Mouse (Mus musculus) B cell, adult 67 days (primary cell): ENCODE measurements around the gene Gja4. TPM values are rescaled to one million over a fixed set of nuclear protein-coding genes. Genes with fewer than 3 reads are reported as not detected.

Source experiments
- total RNA-seq, 2 experiments: library from RNA; stranded (reverse); gene quantifications; 4 replicates each; pipeline ENCODE4 v1.2.4; 2023

Gene Gja4
- not detected for total RNA-seq

GRCm38 (mm10) chr4:127313861-127314260, at the start of gene Gja4:
Gene Gja4, minus strand, starts transcription at chr4:127314039.

DNA sequence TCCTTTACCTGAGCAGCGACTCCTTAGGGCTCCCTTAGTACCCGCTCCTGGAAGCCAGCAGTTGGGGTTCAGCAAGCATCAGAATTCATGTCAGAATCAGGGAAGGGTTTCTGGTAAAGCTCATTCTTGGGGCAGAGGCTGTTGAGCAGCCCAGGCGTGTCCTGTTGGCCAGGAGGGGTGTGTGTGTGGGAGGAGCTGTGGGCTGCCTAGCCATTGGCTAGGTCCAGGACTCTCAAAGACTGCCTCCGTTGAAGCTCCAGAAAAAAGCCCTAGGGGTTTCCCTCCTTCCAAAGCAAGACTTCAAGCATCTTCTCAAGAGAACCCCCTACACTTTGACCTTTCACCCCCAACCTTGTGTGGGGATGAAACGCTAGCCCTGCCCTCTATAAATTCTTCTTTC, 44.2 kb upstream of the Gja4 start, which contains the start of gene Gjb5:
Gjb5 (minus strand) TSS at position 164 of the 400 bp plus-strand sequence.

GRCm38 (mm10) chr4:127353951-127354438, 40.2 kb upstream of the Gja4 start, which contains the start of gene Gjb4:
Gene Gjb4, minus strand, starts transcription at chr4:127354081.

GRCm38 (mm10) chr4:127330181-127331100, 16.6 kb upstream of the Gja4 start, which contains the start of gene Gjb3:
Gene Gjb3, minus strand, starts transcription at chr4:127330844.

Other genes with a start within 250 kb of the Gja4 start
- gene Zmym6, start 236.7 kb downstream of the Gja4 start, total RNA-seq: 10 to 100 TPM; 29.9 to 32.5 TPM
- 1 to 10 TPM; 8.4 to 9.3 TPM for gene Tmem35b, start 190.3 kb downstream of the Gja4 start, total RNA-seq
- under 1 TPM; 0.56 to 0.58 TPM for gene Dlgap3, start 144.8 kb downstream of the Gja4 start, total RNA-seq
- gene Smim12, start 70.3 kb downstream of the Gja4 start, total RNA-seq: 10 to 100 TPM; 24.1 to 30.1 TPM
- not detected for gene Gjb3, start 16.8 kb upstream of the Gja4 start, total RNA-seq
- not detected for gene Gjb4, start 40.0 kb upstream of the Gja4 start, total RNA-seq
- gene Gjb5, start 44.1 kb upstream of the Gja4 start, total RNA-seq: not detected